Mouse (Mus musculus): Measurements from ENCODE around the gene Tspan9.

Tspan9 gene

DNA sequence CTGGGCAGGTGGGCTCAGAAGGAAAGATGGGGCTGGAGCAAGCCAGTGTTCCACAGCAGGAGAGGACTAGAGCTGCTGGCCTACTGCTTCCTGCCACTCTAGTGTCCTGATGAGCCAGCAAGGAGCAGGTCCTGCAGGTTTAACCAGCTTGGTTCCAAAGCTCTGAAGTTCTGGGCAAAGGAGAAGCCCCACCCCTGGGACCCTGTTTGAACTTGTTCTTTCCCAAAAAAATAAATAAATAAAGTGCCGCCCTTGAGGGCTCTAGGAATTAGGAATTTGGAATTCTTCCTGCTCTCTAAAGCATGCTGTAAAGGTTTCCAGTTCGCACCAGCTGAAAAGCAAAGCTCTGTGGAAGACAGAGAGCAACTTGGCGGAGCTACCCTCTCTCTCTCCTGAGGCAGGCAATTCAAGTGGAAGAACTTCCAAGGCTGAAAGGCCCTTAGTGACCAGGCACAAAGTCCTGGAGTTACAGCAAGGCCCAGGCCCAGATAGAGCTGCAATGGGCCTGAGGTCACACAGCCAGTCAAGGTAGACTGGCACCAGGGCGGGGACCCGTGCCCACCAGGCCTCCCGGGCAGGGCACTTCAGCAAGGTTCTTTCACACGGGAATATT, 38.6 kb downstream of the Tspan9 start:
- no peak for ATAC-seq (ENCODE audit: low TSS enrichment)

DNA sequence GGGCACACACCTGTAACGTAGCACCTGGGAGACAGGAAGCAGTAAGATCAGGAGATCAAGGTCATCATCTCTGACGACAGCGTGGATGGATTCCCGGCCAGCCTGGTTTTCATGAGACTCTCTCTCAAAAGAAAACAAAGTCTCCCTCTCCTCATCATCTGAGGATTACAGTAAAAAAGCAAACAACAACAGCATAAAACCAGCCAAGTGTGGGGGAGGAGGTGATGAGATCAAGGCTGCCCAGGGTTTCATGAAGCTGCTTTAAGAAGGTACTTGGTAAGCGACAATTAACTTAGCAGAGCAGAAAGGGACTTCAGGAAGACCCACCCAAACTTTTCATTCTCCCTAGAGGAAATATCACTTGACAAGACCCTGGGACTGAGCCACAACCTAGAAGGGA, 39.5 kb downstream of the Tspan9 start:
- no peak for ATAC-seq (ENCODE audit: low TSS enrichment)

- ATAC-seq (ENCODE audit: low TSS enrichment), result no peak
These were observed 40.9 kb downstream of the Tspan9 start for GRCm38 (mm10) chr6:128102296-128102999.

DNA sequence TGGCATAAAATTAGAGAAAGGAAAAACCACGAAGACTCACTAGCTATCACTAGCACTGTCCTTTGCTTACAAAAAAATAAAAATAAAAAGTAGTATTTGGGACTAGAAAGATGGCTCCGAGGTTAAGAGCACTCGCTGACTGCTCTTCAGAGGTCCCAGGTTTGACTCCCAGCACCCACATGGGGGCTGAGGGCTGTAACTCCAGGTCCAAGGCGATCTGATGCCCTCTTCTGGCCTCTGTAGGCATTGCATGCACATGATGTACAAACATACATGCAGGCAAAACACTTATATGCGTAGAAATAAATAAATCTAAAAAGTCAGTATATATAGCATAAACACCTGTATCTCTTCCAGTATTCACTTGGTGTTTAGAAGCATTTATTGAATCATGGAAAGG, 43.5 kb downstream of the Tspan9 start:
- no peak for ATAC-seq (ENCODE audit: low TSS enrichment)

DNA sequence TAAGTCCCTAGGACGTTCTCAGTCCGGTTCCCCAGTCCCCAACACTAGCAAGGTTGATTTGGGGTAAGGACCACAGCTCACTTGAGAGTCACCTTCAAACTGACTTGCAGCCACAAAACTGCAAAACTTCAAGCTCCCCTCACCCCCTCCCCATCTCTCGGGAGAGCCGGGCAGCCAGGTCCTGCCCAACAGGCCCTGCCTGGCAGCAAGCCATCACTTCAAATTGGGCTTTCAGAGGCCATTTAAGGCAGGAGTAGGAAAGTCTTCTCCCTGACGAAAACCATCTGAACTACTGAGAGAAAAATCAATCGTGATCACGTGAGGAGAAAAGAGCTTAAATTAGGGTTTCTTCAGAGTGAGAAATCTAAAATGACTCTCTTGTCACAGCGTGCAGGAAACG, 44.2 kb downstream of the Tspan9 start:
- no peak for ATAC-seq (ENCODE audit: low TSS enrichment)

DNA sequence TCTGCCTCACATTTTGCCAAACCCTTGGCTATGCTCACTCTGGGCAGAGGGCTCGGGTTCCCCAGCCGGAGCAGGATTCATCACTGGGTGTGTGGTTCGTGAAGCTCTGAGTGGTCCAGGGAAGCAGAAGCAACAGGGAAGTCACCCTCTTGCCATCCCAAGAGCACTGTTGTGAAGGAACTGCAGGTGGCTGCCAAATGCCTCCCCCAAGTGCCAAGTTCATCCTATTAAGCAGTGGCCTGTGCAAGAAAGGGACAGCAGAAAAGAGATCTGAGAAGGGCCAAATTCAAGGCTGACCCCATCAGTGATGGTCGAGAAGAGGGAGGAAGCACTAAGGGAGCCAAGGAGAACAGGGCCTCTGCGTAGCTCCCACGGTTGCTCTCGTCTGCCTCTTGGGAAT, 46.9 kb downstream of the Tspan9 start:
- ATAC-seq (ENCODE audit: low TSS enrichment), result no peak

DNA sequence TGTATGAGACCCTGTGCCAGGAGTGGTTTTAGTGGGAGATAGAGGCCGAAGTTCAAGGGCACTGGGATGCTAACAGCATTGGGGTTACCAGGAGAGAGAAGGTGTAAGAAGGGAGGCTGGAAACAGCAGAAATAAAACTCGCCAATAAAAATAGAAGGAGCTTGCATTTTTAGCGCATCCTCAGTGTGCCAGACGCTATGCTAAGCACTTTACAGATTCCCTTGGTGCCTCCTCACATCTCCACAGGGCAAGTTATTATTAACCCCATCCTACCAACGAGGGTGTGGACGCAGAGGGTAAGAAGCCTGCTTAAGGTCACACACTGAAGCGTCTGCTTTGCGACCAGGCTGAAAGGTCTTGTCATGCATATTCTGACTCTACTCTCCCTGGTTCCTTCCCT, 47.5 kb downstream of the Tspan9 start:
- peak; percentile 29 for ATAC-seq (ENCODE audit: low TSS enrichment)

GRCm38 (mm10) chr6:128095131-128095530, 48.3 kb downstream of the Tspan9 start:
- peak; percentile 38 for ATAC-seq (ENCODE audit: low TSS enrichment)

DNA sequence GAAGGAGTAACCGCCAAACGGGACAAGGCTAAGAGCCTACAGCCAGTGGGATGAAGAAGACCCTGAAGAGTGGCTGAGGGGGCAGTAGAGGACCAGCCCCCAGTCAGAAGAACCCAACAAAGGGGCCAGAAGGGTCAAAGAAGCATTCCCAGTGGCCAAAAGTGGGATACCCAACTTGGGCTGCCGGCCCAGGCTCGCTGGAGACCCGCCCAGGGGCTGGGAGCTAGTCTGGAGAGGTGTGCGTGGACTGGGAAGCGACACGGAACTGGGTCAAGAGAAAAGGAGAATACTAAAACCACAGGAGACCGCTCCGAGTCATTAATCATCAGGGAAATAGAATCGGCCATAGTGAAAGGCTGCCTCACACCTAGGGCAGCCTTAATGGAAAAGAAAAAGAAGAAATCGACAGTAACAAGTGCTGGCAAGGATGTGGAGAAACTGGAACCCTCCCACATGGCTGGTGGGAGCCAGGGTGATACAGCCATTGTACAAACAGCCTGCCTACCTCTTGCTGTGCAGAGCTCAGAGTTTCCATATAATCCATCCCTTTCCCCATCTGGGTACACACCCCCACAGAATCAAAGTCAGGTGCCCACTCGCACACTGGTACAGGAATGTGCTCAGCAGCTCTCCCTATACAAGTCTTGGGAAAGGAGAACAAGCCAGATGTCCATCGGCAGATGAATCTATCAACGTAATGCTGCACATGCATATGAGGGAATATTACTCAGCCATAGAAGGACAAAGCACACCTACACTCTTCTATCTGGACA, 49.4 kb downstream of the Tspan9 start:
- peak; percentile 58 for ATAC-seq (ENCODE audit: low TSS enrichment)

- no peak for ATAC-seq (ENCODE audit: low TSS enrichment)
These were observed 50.8 kb downstream of the Tspan9 start for GRCm38 (mm10) chr6:128092621-128093020.

- ATAC-seq (ENCODE audit: low TSS enrichment), result no peak
These were observed 51.6 kb downstream of the Tspan9 start for GRCm38 (mm10) chr6:128091833-128092166.

DNA sequence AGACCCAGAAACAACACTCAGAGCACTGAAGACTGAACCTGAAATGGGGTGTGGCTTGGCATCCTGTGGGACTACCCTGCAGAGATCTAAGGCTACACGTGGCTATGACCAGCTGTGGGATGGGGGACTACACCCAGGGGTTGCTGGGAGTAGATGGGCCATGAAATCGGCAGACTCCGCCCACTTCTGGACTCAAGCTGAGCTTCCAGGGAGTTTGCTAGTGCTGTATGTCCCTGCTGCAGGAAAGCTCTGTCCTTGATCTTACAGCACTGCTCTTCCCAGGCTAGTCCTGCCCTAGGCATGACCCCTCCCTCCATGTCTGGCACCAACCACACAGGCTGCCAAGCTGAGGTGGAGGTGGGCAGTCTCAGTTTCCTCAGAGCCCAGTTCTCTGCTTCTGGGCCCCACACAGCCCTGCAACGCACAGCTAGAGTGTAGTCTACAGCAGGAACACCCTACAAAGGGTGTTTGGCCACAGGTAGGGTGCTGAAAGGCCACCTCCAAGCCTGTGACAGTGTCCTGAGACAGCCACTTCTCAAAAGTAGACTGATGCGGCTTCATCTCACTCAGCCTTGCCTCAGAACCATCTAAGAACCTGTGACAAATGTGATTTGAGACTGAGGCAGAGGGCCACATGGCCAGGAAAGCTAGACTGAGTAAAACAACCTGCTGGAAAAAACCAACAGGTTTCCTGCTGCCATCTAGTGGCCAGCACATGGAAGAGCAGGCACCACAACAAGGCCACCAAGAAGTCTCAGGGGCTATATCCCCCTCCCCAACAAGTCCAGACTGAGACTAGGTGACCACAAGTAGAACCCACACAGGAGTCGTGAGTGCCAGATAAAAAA, 52.2 kb downstream of the Tspan9 start:
- ATAC-seq (ENCODE audit: low TSS enrichment), result no peak

DNA sequence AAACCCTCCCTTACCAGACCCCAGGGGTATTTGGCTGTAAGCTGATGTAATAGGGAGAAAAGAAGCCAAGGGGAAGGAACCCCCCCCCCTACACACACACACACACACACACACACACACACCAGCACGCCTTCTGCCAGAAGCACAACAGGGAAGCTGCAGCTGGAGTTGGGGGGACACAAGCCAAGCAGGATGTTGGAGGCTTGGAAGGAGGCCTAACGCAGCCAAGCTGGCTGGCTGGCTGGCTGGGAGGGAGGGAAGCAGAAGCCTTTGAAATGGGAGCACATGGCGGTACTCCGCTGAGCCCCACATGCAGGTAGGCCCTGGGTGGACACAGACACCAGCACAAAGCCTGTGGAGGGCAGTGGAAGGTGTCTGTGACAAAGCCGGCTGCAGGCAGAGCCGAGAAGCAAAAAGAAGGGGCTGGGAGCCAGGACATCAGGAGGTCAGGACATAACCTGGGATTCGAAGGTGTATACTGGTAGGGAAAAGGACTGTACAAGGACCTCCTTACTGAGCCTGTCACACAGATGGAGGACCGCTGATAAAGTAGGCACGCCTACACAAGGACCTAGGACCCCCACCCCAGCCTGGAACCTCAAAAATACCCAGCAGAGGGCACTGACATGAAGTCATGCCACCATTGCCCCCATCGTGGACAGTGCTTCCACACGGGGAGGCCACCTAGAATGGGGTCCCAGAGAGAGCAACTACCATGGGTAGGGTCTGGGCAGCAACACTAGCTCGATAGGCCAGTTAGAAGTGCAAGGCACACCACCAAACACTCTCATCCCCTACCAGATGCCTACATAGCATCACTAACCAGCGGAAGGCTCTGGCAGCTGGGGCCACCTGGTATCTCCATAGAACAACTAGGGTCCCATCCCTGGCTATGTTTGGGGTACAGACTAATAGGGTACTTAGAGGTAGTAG, 53.4 kb downstream of the Tspan9 start:
- ATAC-seq (ENCODE audit: low TSS enrichment), result 0 out of 2 replicates have a peak, but pooled peaks have one; percentile 29

GRCm38 (mm10) chr6:128088746-128089523, 54.5 kb downstream of the Tspan9 start:
- no peak for ATAC-seq (ENCODE audit: low TSS enrichment)

- ATAC-seq (ENCODE audit: low TSS enrichment), result no peak
These were observed 57.8 kb downstream of the Tspan9 start for GRCm38 (mm10) chr6:128085488-128086066.

DNA sequence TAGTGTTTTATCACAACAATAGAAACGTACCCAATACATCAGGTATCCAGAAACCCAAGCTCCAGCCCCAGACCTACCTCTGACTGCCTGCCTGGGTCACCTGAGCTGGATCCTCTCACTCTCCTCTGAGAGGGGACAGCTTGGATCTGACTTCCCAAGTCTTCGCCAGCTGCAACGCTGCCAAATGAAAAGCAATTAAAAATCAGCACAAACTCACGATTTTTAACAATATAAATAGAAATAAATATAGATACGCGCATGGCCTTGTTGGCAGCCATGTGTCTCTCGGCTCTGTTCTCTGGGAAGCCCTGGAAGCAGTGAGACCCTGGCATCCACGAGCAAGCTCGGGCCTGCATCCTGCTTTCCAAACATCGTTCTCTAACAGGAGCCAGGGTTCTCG, 60.1 kb downstream of the Tspan9 start:
- no peak for ATAC-seq (ENCODE audit: low TSS enrichment)

DNA sequence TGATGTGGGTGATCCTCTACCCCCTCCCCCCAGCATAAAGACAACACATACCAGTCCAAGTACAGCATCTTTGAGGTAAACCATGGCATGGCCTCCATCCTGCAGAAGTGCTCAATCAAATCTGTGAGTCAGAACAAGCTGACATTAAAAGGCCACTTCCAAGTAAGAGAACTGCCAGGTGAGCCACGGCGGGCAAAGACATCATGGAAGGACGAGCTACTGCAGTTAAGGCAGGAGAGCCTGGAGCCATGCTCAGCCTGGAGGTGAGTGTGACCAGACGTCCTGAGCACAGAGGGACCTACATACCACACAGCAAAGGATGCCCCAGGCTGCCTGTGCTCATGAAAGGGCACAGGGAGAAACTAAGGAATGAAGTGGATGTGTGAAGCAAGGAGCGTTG, 61.6 kb downstream of the Tspan9 start:
- no peak for ATAC-seq (ENCODE audit: low TSS enrichment)

GRCm38 (mm10) chr6:128081293-128081692, 62.1 kb downstream of the Tspan9 start:
- no peak for ATAC-seq (ENCODE audit: low TSS enrichment)

DNA sequence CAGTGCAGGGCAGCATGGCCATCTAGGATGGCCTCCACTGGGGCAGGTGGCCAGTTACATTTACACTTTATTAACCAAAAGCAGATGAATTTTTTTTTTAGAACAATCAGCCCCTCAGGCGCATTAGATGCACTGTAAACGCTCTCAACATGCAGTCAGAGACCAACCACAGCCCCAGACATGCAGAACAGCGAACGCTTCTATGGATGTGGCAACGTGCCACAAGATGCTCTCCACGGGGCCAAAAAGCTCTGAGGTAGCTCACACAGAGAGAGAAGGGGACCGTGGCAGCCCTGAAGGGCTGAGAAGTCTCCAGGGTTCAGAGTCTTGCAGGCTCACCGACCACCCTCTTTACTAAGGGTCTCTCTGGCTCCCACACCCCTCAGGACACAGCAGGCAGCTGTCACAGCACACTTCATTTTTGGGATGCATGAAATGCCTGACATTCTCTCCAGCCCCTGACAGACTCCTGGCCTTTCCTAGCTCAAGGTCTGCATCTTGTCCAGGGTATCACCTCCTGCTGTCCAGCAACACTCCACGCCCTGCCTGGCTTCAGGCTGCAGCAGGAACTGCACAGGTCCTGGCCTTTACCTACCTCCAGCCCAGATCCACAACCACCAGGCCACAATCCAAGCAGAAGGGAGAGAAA, 63.7 kb downstream of the Tspan9 start:
- no peak for ATAC-seq (ENCODE audit: low TSS enrichment)

Measured in frontal cortex, adult (tissue).